Mouse (Mus musculus): ENCODE data around the gene Myo1c. TPM values are rescaled to one million over a fixed set of nuclear protein-coding genes. Genes with fewer than 3 reads are reported as not detected.

Myo1c gene
- polyA plus RNA-seq, 1 experiment: 28.7 TPM

GRCm38 (mm10) chr11:75653781-75654470 is 3.6 kb downstream of the Myo1c start:
- Histone ChIP-seq H3K4me3 (ENCODE audit: low read depth, low read length) (peak overlapping the region; percentile 68), H3K27me3 (ENCODE audit: control insufficient read depth, insufficient read depth, low read length) (no peaks in the 10 kb centered on the region), H3K27ac (ENCODE audit: insufficient read depth, low read depth, low read length) (peak overlapping the region; percentile 87), H3K4me1 (ENCODE audit: control insufficient read depth, insufficient read depth, insufficient read length, low read length) (peaks cover 40% of the 10 kb centered on the region), H3K36me3 (ENCODE audit: control insufficient read depth, insufficient read depth, low read length) (peaks cover 6% of the 10 kb centered on the region; the same call in 1 of the 2 replicates)
- TF ChIP-seq POLR2A (IDR thresholded peaks at IDR 0.05; ENCODE audit: low read depth, low read length) (no peak; the same call in 1 of the 2 replicates), CTCF (IDR thresholded peaks at IDR 0.05; ENCODE audit: extremely low read depth, insufficient read length, insufficient replicate concordance, low read depth, low read length) (no peak)
- WGBS: under 1% methylated on average over 45 of the region's 45 CpGs

- peak overlapping the region; percentile 68 for H3K4me3 ChIP-seq (ENCODE audit: low read depth, low read length)
- peaks cover 40% of the 10 kb centered on the region for H3K4me1 ChIP-seq (ENCODE audit: control insufficient read depth, insufficient read depth, insufficient read length, low read length)
- H3K27me3 ChIP-seq (ENCODE audit: control insufficient read depth, insufficient read depth, low read length): no peaks in the 10 kb centered on the region
- TF ChIP-seq POLR2A (IDR thresholded peaks at IDR 0.05; ENCODE audit: low read depth, low read length) (no peak), CTCF (IDR thresholded peaks at IDR 0.05; ENCODE audit: extremely low read depth, insufficient read length, insufficient replicate concordance, low read depth, low read length) (no peak)
- peak overlapping the region; percentile 84 for H3K27ac ChIP-seq (ENCODE audit: insufficient read depth, low read depth, low read length)
- peaks cover 7% of the 10 kb centered on the region; the same call in 1 of the 2 replicates for H3K36me3 ChIP-seq (ENCODE audit: control insufficient read depth, insufficient read depth, low read length)
- 42% methylated on average over 25 of the region's 25 CpGs for WGBS
Observed at GRCm38 (mm10) chr11:75654471-75655390, 4.4 kb downstream of the Myo1c start.

GRCm38 (mm10) chr11:75655621-75656545 is 5.6 kb downstream of the Myo1c start:
- peak overlapping the region; percentile 97 for H3K4me3 ChIP-seq (ENCODE audit: low read depth, low read length)
- H3K27ac ChIP-seq (ENCODE audit: insufficient read depth, low read depth, low read length): peak overlapping the region; percentile 84
- H3K36me3 ChIP-seq (ENCODE audit: control insufficient read depth, insufficient read depth, low read length): peaks cover 17% of the 10 kb centered on the region
- peaks cover 38% of the 10 kb centered on the region for H3K4me1 ChIP-seq (ENCODE audit: control insufficient read depth, insufficient read depth, insufficient read length, low read length)
- 2% methylated on average over 78 of the region's 78 CpGs for WGBS
- TF ChIP-seq CTCF (IDR thresholded peaks at IDR 0.05; ENCODE audit: extremely low read depth, insufficient read length, insufficient replicate concordance, low read depth, low read length) (no peak), POLR2A (IDR thresholded peaks at IDR 0.05; ENCODE audit: low read depth, low read length) (peak; percentile 34)
- no peaks in the 10 kb centered on the region for H3K27me3 ChIP-seq (ENCODE audit: control insufficient read depth, insufficient read depth, low read length)

GRCm38 (mm10) chr11:75656621-75657590 is 6.6 kb downstream of the Myo1c start:
- TF ChIP-seq POLR2A (IDR thresholded peaks at IDR 0.05; ENCODE audit: low read depth, low read length): no peak
- no peak for TF ChIP-seq CTCF (IDR thresholded peaks at IDR 0.05; ENCODE audit: extremely low read depth, insufficient read length, insufficient replicate concordance, low read depth, low read length)
- H3K27me3 ChIP-seq (ENCODE audit: control insufficient read depth, insufficient read depth, low read length): no peaks in the 10 kb centered on the region
- peaks cover 26% of the 10 kb centered on the region for H3K36me3 ChIP-seq (ENCODE audit: control insufficient read depth, insufficient read depth, low read length)
- peak overlapping the region; percentile 97 for H3K4me3 ChIP-seq (ENCODE audit: low read depth, low read length)
- 0 out of 2 replicates have a peak overlapping the region, but pooled peaks have one; percentile 84 for H3K27ac ChIP-seq (ENCODE audit: insufficient read depth, low read depth, low read length)
- peaks cover 34% of the 10 kb centered on the region for H3K4me1 ChIP-seq (ENCODE audit: control insufficient read depth, insufficient read depth, insufficient read length, low read length)
- WGBS: 47% methylated on average over 19 of the region's 20 CpGs

- Histone ChIP-seq H3K27me3 (ENCODE audit: control insufficient read depth, insufficient read depth, low read length) (no peaks in the 10 kb centered on the region), H3K4me1 (ENCODE audit: control insufficient read depth, insufficient read depth, insufficient read length, low read length) (peaks cover 28% of the 10 kb centered on the region), H3K4me3 (ENCODE audit: low read depth, low read length) (no peak overlapping the region), H3K27ac (ENCODE audit: insufficient read depth, low read depth, low read length) (no peak overlapping the region), H3K36me3 (ENCODE audit: control insufficient read depth, insufficient read depth, low read length) (peaks cover 33% of the 10 kb centered on the region)
- TF ChIP-seq POLR2A (IDR thresholded peaks at IDR 0.05; ENCODE audit: low read depth, low read length) (no peak), CTCF (IDR thresholded peaks at IDR 0.05; ENCODE audit: extremely low read depth, insufficient read length, insufficient replicate concordance, low read depth, low read length) (no peak)
Observed at GRCm38 (mm10) chr11:75657841-75658240, 7.5 kb downstream of the Myo1c start.

- Histone ChIP-seq H3K27me3 (ENCODE audit: control insufficient read depth, insufficient read depth, low read length) (no peaks in the 10 kb centered on the region), H3K4me1 (ENCODE audit: control insufficient read depth, insufficient read depth, insufficient read length, low read length) (peaks cover 25% of the 10 kb centered on the region), H3K4me3 (ENCODE audit: low read depth, low read length) (no peak overlapping the region), H3K27ac (ENCODE audit: insufficient read depth, low read depth, low read length) (no peak overlapping the region), H3K36me3 (ENCODE audit: control insufficient read depth, insufficient read depth, low read length) (peaks cover 33% of the 10 kb centered on the region)
- WGBS: 93% methylated on average over 13 of the region's 13 CpGs
- TF ChIP-seq POLR2A (IDR thresholded peaks at IDR 0.05; ENCODE audit: low read depth, low read length): no peak
- TF ChIP-seq CTCF (IDR thresholded peaks at IDR 0.05; ENCODE audit: extremely low read depth, insufficient read length, insufficient replicate concordance, low read depth, low read length): no peak
Observed at GRCm38 (mm10) chr11:75658311-75658710, 8.0 kb downstream of the Myo1c start.

Measured in small intestine, adult 2 months (tissue).